Mouse (Mus musculus): ENCODE measurements around the gene Gm14403.
"Not testable (repeated sequence)": the region's sequence is repeated elsewhere in the genome, so short reads cannot be mapped to it uniquely, and the experiment has no call there.

- TF ChIP-seq POLR2A (IDR thresholded peaks at IDR 0.05; ENCODE audit: borderline replicate concordance, extremely low read depth, low read depth, low read length); CTCF (IDR thresholded peaks at IDR 0.05; ENCODE audit: insufficient read depth, low read length): not testable (repeated sequence)
Measured at GRCm38 (mm10) chr2:177518354-177518753, 20.3 kb downstream of the Gm14403 start.
